Mouse (Mus musculus): Measurements from ENCODE around the gene Ccdc130. TPM values are rescaled to one million over a fixed set of nuclear protein-coding genes. Genes with fewer than 3 reads are reported as not detected.

Gene Ccdc130
- total RNA-seq (2023): 18.4 to 24.7 TPM (median 21.0 TPM) in 4 replicates

GRCm38 (mm10) chr8:84269950-84270773, at the start of gene Ccdc130:
TSS of gene Ccdc130 (minus strand) at chr8:84270380.

GRCm38 (mm10) chr8:84256822-84257610, 13.2 kb downstream of the Ccdc130 start, which contains the start of gene Mri1:
TSS of gene Mri1 (minus strand) at chr8:84257326.

DNA sequence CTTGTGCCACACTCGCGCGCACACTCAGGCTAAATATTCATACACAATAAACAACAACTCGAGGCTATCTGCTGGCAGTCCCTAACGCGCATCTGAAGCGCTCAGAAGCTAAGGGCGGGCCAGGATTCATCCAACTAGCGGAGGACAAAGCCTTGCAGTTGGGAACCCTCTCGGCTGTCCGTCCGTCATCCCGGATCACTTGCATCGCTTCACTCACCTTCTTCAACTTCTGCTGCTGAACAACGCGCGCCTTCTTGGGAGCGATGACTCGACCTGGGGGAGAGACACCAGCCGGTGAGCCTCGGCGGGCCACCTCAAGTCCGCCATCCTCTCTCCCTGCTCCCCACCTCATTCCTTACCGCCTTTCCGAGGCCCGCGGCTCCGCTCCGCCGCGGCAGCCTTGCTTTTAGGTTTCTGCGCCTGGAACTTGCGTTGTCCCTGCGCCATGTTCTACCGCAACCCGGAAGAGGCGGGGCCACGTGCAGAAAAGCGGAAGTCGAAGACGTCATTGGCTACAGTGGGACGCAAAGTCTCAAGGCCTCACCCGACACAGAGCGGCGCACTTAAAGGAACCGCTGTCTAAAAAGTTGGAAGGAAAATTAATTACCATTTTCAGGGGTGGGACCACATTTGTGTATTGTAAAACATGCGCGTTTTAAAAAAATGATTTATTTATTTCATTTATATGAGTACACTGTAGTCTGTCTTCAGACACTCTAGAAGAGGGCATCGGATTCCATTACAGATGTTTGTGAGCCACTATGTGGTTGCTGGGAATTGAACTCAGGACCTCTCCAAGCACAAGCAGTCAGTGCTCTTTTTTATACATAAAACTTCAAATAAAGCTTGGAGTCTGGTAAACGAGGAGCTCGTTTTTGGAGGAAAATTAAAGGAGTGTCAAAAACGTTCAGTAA, 20.7 kb downstream of the Ccdc130 start, which contains the start of gene D8Ertd738e:
TSS of gene D8Ertd738e (minus strand) at position 463 of the 914 bp plus-strand sequence.

DNA sequence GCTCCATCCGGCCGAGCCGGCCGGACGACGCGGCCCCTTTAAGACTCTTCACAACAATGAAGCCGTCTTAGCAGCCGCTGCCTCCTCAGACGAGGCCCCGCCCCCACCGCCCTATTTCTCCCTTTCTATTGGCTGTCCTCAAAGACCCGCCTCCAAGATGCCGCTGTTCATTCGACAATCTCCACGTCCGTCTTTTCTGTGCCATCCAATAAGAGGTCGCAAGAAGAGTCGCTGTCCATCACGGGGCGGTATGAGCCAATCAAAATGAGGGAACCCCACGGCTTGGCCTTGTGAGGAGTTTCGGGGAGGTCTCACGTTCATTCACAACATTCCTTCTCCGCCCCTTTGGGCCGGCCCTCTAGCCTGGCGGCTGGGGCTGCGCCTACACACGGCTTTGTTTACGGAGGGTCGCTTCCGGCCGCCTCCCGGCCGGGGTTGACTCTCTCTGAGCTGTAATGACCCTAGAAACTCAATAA, 33.1 kb downstream of the Ccdc130 start, which contains the start of gene Zswim4:
TSS of gene Zswim4 (minus strand) at position 58 of the 476 bp plus-strand sequence.

Other genes starting within 250 kb of the Ccdc130 start
- gene Palm3, start 248.9 kb downstream of the Ccdc130 start, total RNA-seq (2023): not detected in 4 replicates
- gene Il27ra, start 227.8 kb downstream of the Ccdc130 start, total RNA-seq (2023): 78.5 to 94.8 TPM (median 84.7 TPM) in 4 replicates
- not detected in 4 replicates for gene Rln3, start 225.4 kb downstream of the Ccdc130 start, total RNA-seq (2023)
- gene Gm10643, start 205.2 kb downstream of the Ccdc130 start, total RNA-seq (2023): 5.6 to 8.3 TPM (median 7.3 TPM) in 4 replicates
- 99.2 to 107 TPM (median 104 TPM) in 4 replicates for gene Rfx1, start 203.5 kb downstream of the Ccdc130 start, total RNA-seq (2023)
- 48.7 to 58.3 TPM (median 52.6 TPM) in 4 replicates for gene Dcaf15, start 165.6 kb downstream of the Ccdc130 start, total RNA-seq (2023)
- 0.20 to 0.24 TPM in 2 of 4 replicates, not detected in the others for gene Podnl1, start 144.4 kb downstream of the Ccdc130 start, total RNA-seq (2023)
- 26.2 to 35.4 TPM (median 28.7 TPM) in 4 replicates for gene Cc2d1a, start 122.4 kb downstream of the Ccdc130 start, total RNA-seq (2023)
- 1.2 to 1.4 TPM (median 1.3 TPM) in 4 replicates for gene 4930432K21Rik, start 122.4 kb downstream of the Ccdc130 start, total RNA-seq (2023)
- gene Nanos3, start 85.2 kb downstream of the Ccdc130 start, total RNA-seq (2023): not detected in 4 replicates
- 28.2 to 33.1 TPM (median 30.3 TPM) in 4 replicates for gene Zswim4, start 33.3 kb downstream of the Ccdc130 start, total RNA-seq (2023)
- gene D8Ertd738e, start 20.7 kb downstream of the Ccdc130 start, total RNA-seq (2023): 193 to 242 TPM (median 216 TPM) in 4 replicates
- 29.8 to 39.4 TPM (median 33.4 TPM) in 4 replicates for gene Mri1, start 13.1 kb downstream of the Ccdc130 start, total RNA-seq (2023)
- gene Cacna1a, start 118.1 kb upstream of the Ccdc130 start, total RNA-seq (2023): 0.91 to 3.5 TPM (median 2.1 TPM) in 4 replicates